Mouse (Mus musculus): ENCODE results near the gene Bsn.

Bsn gene

DNA sequence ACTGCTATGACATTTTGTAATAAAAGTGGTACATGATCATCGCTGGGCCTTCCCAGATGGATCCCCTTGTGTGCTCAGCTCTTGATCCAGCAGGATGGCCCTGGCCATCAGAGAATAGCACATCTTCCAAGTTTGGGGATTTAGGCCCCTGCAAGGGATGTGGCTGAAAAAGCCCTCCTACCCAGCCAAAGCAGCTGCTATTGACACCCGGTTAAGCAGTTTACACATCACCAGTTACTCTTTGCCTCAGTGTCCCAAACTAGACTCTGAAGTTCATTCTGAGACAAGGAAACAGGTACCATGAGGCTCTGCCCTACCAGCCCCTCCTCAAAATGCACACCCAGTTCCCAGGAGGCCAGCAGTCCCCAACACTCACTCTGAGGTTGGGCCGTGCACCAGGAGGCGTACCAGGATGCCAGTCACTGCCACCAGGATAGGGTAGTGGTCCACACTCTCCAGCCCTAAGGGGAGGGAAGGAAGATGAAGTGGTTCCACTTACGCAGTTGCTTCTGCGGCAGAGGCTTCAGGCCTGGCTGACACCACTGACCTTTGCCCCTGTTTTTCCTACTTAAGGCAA lies 134.4 kb downstream of the Bsn start:
- CTCF ChIA-PET, result interaction anchor here (0.6 kb wide), 1 partner anchor 318 kb away, joined by 5 read pairs; no protein-coding TSS in a partner anchor

DNA sequence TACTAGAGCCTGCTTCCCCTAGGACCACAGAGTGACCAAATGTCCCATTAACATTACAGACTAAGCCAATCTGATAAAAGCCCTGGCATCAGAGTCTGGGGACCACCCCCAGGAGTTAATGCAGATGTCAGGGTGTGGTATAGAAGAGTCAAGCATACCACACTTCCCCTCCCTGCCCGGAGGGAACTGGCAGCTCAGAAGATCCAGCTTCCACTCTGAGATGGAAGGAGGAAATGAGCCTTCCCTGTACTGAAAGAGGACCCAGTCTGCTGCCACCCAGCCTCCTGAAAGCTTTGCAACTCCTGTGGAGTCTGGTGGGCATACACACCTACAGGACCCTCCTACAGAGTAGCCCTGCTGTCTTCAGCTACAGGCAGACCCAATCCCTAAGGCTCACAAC lies 135.1 kb downstream of the Bsn start:
- CTCF ChIA-PET, result no interaction called here

DNA sequence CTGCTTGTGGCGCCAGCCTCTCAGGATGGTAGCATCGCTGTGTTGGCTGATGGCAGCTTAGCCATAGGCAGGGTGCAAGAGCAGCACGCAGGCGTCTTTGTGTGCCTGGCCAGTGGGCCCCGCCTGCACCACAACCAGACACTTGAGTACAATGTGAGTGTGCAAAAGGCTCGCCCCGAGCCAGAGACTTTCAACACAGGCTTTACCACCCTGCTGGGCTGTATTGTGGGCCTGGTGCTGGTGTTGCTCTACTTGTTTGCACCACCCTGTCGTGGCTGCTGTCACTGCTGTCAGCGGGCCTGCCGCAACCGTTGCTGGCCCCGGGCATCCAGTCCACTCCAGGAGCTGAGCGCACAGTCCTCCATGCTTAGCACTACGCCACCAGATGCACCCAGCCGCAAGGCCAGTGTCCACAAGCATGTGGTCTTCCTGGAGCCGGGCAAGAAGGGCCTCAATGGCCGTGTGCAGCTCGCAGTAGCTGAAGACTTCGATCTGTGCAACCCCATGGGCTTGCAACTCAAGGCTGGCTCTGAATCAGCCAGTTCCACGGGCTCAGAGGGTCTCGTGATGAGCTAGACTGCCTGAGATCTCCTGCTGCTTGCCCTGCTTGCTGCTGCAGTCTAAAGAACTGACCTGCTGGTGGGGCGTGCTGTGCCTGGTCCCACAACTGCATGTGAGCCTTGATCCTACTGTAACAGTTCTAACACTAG lies 135.7 kb downstream of the Bsn start:
- CTCF ChIA-PET, result no interaction called here

DNA sequence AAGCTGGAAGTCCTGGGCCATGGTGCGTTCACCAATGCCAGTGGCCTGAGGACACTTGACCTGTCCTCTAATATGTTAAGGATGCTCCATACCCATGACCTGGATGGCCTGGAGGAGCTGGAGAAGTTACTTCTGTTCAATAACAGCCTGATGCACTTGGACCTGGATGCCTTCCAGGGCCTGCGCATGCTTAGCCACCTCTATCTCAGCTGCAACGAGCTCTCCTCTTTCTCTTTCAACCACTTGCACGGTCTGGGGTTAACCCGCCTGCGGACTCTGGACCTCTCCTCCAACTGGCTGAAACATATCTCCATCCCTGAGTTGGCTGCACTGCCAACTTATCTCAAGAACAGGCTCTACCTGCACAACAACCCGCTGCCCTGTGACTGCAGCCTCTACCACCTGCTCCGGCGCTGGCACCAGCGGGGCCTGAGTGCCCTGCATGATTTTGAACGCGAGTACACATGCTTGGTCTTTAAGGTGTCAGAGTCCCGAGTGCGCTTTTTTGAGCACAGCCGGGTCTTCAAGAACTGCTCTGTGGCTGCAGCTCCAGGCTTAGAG lies 136.4 kb downstream of the Bsn start:
- CTCF ChIA-PET, result interaction anchor here (0.7 kb wide), 1 partner anchor 53 kb away, joined by 3 read pairs; no protein-coding TSS in a partner anchor

DNA sequence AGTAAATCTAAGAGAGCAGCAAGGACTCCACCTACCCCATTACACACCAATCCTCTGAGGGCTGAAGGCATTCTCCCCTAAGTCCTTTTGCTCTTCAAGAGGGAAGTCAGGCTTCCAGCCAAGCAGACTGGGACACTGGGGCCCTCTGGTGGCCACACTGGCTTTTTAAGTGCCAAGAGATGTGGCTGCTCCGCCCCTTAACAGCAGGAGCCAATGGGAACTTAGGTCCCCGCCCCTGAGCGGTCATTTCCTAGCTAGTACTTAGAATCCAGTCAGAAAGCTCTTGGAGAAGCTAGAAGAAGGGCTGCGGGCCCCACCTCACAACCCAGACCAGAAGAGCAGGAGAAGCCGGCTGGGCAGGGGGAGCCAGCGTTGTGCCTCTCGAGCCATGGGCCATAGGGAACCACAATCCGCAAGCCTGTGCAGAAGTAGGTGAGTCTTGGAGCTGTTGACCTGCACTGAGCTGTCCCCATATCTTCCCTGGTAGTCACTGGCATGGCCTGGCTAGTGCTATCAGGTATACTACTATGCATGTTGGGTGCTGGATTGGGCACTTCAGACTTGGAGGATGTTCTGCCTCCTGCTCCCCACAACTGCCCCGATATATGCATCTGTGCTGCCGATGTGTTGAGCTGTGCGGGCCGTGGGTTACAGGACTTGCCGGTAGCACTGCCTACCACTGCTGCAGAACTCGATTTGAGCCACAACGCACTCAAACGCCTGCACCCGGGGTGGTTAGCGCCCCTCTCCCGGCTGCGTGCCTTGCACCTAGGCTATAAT lies 137.1 kb downstream of the Bsn start, which contains the start of gene Amigo3:
Gene Amigo3 (plus strand): TSS at position 275 of the 780 bp plus-strand sequence.
- CTCF ChIA-PET, result interaction anchor here (0.7 to 1.6 kb wide), 3 partner anchors 18 to 89 kb away, joined by 3 to 4 read pairs (median 3); no protein-coding TSS in a partner anchor

DNA sequence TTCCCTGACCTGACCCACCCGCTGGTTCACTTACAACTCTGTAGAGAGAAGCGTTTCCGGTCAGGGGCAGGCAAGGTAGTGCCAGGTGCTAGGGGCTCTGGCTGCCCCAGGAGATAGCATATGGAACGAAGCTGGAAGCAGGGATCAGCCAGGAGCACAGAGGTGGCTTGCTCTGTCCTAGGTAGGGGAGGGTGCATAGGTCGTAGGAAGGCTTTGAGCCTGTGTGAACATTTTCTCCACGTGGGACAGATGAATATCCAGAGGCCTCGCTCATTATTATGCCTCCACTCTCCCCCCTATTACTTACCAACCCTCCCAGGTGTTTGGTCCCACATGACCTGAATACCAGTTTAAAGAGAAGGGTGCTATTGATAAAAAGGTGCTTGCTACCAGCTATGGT lies 137.8 kb downstream of the Bsn start:
- CTCF ChIA-PET, result interaction anchor here (1.2 to 1.6 kb wide), 2 partner anchors 17 to 88 kb away, joined by 3 to 4 read pairs; no protein-coding TSS in a partner anchor

DNA sequence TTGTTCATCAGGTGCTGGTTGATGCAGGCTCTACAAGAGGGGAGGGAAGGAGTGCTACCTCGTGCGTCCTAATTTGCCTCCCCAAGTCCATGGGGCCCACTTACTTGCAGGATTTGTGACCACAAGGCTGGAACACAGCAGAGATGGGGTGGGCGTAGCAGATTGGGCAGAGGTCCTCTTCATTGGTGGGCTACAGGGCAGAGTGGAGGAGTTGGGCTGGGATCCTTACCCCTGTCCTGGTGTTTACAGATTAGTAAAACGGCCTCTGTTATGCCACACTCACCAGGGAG lies 138.3 kb downstream of the Bsn start:
- CTCF ChIA-PET, result interaction anchor here (1.2 to 1.6 kb wide), 2 partner anchors 17 to 88 kb away, joined by 3 to 4 read pairs; no protein-coding TSS in a partner anchor

DNA sequence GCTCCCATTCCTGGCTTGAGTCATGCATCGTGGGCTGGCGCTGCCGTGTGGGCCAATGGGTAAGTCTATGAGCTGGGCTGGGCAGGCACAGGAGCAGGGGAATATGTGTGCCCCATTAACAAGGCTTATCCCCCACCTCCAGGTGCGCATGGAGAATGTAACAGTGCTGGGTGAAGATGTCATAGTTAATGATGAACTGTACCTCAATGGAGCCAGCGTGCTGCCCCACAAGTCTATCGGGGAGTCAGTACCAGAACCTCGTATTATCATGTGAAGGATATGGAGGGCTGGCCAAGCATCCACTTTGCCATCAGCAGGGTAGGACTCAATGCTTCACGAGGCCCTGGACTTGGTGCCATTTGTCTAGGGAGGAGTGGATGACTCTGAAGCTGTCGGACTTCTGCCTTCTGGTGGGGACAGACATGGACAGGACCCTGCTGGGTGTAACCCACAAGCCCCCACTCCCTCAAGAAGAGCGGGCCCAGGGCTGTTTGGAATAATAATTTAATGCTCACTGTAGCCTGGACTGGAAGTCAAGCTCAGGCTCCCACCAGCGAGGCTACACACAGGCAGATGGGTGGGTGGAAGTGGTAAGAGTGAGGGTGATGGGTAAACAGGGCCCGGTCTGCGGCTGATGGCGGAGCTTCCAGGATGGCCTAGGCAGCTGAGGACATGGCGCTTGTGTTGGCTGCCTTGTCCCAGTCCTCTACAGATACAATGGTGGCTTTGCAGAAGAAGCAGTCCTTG lies 138.8 kb downstream of the Bsn start:
- CTCF ChIA-PET, result interaction anchor here (1.2 to 1.6 kb wide), 2 partner anchors 16 to 87 kb away, joined by 3 to 4 read pairs; no protein-coding TSS in a partner anchor

DNA sequence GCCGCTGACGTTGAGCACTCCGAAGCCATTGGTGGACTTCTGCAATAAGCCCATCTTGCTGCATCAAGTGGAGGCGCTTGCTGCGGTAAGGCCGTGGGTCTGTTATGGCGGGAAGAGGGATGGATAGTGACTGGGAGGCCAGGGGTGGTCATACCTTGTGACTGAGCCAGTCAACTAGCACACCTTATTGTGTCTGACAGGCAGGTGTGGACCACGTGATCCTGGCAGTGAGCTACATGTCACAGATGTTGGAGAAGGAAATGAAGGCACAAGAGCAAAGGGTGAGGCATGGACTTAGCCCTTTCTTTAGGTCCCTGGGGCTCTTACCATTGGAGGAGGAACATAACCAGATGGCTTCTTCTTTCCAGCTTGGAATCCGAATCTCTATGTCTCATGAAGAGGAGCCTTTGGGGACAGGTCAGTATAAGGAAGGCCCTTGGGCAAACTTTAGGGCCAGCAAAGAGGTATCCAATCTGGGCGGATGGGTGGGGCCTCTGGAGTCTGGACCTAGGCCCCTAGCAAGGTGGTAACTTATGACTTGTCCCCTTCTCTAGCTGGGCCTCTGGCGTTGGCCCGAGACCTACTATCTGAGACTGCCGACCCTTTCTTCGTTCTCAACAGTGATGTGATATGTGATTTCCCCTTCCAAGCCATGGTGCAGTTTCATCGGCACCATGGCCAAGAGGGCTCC lies 140.5 kb downstream of the Bsn start:
- CTCF ChIA-PET, result interaction anchor here (0.5 to 1.2 kb wide), 2 partner anchors 24 to 423 kb away, joined by 3 to 4 read pairs; no protein-coding TSS in a partner anchor

DNA sequence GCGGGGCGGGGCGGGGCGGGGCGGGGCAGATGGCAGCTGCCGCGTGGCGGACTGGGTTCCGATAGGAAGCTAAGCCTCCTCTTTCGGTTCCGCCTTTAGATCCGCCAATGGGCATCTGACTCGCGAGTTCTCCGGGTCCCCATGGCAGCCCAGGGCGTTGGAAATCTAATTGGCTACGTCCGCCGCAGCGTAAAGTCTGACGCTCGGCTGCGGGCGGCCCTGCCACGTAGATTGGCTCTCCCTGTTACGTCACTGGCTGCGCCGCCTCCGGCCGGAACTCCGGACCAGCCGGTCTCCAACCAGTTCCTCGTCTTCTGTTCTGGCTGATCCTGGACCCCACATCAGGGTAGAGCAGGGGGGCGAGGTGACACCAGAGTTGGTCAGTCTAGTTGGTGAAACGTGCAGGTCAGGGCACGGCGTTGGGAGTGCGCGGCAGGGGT lies 141.1 kb downstream of the Bsn start, which contains the start of gene Gmppb:
Gene Gmppb (plus strand): TSS at position 227 of the 440 bp plus-strand sequence.
- CTCF ChIA-PET, result interaction anchor here (0.5 to 1.2 kb wide), 3 partner anchors 23 to 422 kb away, joined by 3 to 4 read pairs (median 3); no protein-coding TSS in a partner anchor

DNA sequence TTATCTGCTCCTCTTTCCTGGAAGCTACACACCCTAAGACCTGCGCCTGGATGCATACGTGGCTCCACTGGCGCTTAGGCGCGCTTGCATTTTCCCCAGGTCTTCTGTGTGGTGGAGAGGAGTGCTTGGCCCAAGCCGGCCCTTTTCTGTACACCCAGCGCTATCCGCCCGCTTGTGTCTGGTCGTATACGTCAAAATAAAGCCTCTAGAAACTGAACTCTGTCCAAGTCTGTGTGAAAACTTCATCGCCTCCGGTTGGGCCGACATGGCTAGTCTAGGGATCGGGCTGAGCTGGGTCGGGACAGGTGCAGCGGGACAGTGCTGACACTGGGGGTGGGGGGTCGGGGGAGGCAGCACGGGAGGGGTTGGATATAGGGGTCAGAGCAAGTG lies 141.6 kb downstream of the Bsn start:
- CTCF ChIA-PET, result interaction anchor here (0.6 to 1.2 kb wide), 3 partner anchors 23 to 626 kb away, joined by 3 to 4 read pairs (median 3); no protein-coding TSS in a partner anchor

DNA sequence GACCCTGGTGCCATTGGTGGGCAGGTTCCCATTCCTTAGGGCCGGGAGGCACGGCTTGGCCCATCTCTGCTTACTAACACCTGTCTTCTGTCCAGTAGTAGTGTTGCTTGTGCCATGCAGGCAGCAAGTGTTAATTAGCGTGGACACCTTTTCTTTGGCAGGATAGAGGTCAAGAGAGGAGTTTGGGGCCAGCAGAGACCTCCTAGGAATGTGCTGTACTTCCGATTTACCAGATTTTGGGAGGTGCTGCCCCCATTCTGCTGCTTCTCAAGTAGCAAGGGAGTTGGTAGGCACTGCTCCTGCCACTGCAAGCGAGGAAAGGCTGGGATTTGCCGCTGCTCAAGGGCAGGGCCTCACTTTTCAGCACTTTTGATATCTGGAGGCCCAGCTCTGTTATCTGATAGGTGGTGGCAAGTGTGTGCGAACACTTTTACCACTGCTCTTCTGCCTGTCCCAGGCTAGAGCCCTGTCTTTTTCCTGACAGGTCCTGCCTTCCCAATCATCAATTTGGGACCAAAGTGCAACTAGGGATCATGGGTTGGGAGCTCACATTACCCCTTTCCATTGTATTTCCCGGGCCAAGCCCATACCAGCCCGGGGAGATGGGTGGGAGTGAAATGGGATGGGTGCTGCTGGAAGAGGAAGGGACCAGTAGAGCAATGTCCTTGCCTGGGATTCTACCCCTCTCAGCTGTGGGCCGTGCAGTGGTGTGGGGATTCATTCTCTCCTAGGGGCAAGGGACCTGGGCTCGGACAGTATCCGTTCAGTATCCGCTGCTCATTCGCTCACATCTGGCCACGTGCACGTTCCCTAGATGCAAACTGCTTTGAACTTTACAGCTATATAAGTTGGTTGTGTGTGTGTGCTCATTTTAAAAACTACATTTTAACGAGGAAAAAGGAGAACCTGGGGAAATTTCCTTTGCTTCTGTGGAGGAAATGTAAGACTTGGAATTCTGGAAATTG lies 142.3 kb downstream of the Bsn start:
- CTCF ChIA-PET, result interaction anchor here (0.6 kb wide), 1 partner anchor 627 kb away, joined by 3 read pairs; no protein-coding TSS in a partner anchor

DNA sequence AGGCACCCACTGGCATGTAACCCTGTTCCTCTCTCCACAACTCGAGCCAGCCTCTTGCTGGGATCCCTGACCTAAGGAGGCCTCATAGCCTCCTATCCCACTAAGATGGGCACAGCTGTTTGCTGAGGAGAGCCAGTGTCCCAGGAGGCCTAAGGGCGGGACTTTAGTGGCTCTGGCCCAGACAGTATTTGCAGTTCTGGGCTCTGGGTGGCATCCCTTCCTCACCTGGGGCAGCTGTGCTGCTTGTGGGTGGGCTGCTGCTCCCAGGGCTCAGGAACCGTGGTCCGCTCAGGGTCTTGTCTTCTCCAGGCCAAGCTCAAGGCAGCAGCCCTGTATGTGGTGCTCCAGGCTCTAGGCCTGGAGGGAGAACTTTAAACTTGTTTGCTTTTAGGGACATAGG lies 143.6 kb downstream of the Bsn start:
- CTCF ChIA-PET, result interaction anchor here (0.7 kb wide), 1 partner anchor 102 kb away, joined by 4 read pairs; no protein-coding TSS in a partner anchor

All from spleen, embryonic (tissue).